Mouse (Mus musculus): ENCODE results near the gene Prnd.

Gene Prnd

GRCm38 (mm10) chr2:131987950-131988349, 37.3 kb downstream of the Prnd start:
- DNase-seq: no peak

- DNase-seq: no peak
Measured at GRCm38 (mm10) chr2:131988550-131988949, 37.9 kb downstream of the Prnd start.

- no peak for DNase-seq
Measured at GRCm38 (mm10) chr2:131992487-131992886, 41.8 kb downstream of the Prnd start.

GRCm38 (mm10) chr2:131993151-131993550, 42.5 kb downstream of the Prnd start:
- no peak for DNase-seq

- DNase-seq: no peak
Measured at GRCm38 (mm10) chr2:131993563-131994088, 43.0 kb downstream of the Prnd start.

GRCm38 (mm10) chr2:131994971-131995370, 44.3 kb downstream of the Prnd start:
- no peak for DNase-seq

- DNase-seq: peak; percentile 46 to 48
Measured at GRCm38 (mm10) chr2:131995742-131996141, 45.1 kb downstream of the Prnd start.

- no peak for DNase-seq
Measured at GRCm38 (mm10) chr2:131996369-131996768, 45.7 kb downstream of the Prnd start.

- DNase-seq: no peak
Measured at GRCm38 (mm10) chr2:131997356-131997755, 46.7 kb downstream of the Prnd start.

GRCm38 (mm10) chr2:132001696-132002334, 51.2 kb downstream of the Prnd start:
- no peak for DNase-seq

GRCm38 (mm10) chr2:132003916-132004315, 53.3 kb downstream of the Prnd start:
- DNase-seq: no peak

- no peak for DNase-seq
Measured at GRCm38 (mm10) chr2:132004495-132005136, 54.0 kb downstream of the Prnd start.

GRCm38 (mm10) chr2:132005445-132005844, 54.8 kb downstream of the Prnd start:
- DNase-seq: no peak
